Mouse (Mus musculus) limb, embryonic 12.5 days (tissue): Measurements from ENCODE around the gene Senp2. TPM values are rescaled to one million over a fixed set of nuclear protein-coding genes. Genes with fewer than 3 reads are reported as not detected.

Experiments used
- ATAC-seq: fragments of 200-750 bp; cut with Nextera tagmentation; 2 replicates; pipeline ENCODE4 v1.8.0; 2017; ENCODE audit warnings: low read depth, moderate TSS enrichment; ENCODE audit not compliant: insufficient number of reproducible peaks, insufficient read depth, low FRiP score, low TSS enrichment
- H3K27ac ChIP-seq: fragments of 300-500 bp; sonication (generic); 2 replicates; pipeline ENCODE4 v1.5.1; 2016; ENCODE audit warnings: mild to moderate bottlenecking, moderate library complexity
- H3K27me3 ChIP-seq: fragments of 300-500 bp; sonication (generic); 2 replicates; pipeline ENCODE4 v1.6.1; 2016; ENCODE audit warnings: mild to moderate bottlenecking, moderate library complexity
- H3K36me3 ChIP-seq: fragments of 300-500 bp; sonication (generic); 2 replicates; pipeline ENCODE4 v1.6.1; 2016; ENCODE audit warnings: mild to moderate bottlenecking, moderate library complexity
- H3K4me1 ChIP-seq: fragments of 300-500 bp; sonication (generic); replicated peaks from 2 replicates; pipeline ENCODE4 v1.6.1; 2016
- H3K4me2 ChIP-seq: fragments of 300-500 bp; sonication (generic); 2 replicates; pipeline ENCODE4 v1.6.1; 2016; ENCODE audit warnings: mild to moderate bottlenecking, moderate library complexity
- H3K4me3 ChIP-seq: fragments of 300-500 bp; sonication (generic); replicated peaks from 2 replicates; pipeline ENCODE4 v1.5.1; 2016; ENCODE audit warnings: mild to moderate bottlenecking
- H3K9ac ChIP-seq: fragments of 300-500 bp; sonication (generic); replicated peaks from 2 replicates; pipeline ENCODE4 v1.6.1; 2016; ENCODE audit warnings: mild to moderate bottlenecking, moderate library complexity
- H3K9me3 ChIP-seq: fragments of 300-500 bp; sonication (generic); 2 replicates; pipeline ENCODE4 v1.6.1; 2016; ENCODE audit warnings: mild to moderate bottlenecking, moderate library complexity
- WGBS: fragments of 180-500 bp; shearing (Covaris S2); methylation state at CpG from one replicate; pipeline ENCODE4 v1.1.7; 2016; 5-methylcytosine and 5-hydroxymethylcytosine counted together
- polyA plus RNA-seq: library from polyadenylated mRNA; unstranded; fragments of >200 nt; fragmentation: Nextera tagmentation; extraction: Ambion mirVana; gene quantifications from 2 replicates; pipeline ENCODE4 v1.2.1, GENCODE M21; 2016

Senp2 gene
- polyA plus RNA-seq, 1 experiment from 2014 or later: 62.9 TPM

DNA sequence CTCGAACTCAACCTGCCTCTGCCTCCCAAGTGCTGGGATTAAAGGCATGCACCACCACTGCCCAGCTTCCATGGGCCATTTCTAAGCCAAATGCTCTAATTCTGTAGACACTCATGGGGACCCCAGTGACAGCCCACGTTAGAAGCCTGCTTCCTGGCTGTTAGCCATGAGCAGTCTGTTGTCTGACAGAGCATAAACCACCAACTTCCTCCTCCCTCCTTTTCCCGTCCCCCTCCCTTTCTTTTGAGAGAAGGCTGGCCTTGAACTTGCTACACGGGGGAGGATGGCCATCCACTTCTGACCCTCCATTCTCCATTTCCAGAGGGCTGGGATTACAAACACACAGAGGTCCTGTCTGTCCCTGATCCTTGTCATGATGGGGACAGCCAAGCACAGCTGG is 53.0 kb downstream of the Senp2 start:
- 83% methylated on average over 4 of the region's 4 CpGs for WGBS
- no peak for ATAC-seq
- H3K4me1 ChIP-seq: no peaks in the 10 kb centered on the region

DNA sequence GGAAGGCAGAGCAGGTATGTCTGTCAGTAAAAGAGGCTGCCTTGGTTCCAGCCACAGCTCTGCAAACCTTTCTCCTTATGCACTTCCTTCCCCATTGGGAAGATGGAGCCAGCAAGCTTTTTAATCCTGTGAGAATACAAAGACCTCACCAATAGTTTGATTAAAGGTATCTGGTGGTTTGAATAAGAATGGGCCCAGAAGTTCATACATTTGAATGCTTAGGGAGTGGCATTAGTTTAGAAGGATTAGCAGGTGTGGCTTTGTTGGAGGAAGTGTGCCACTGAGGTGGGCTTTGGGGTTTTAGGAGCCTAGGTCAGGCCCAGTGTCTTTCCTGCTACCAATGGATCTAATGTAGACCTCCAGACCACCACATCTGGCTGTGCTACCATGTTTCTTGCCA is 56.3 kb downstream of the Senp2 start:
- H3K9ac ChIP-seq: no peak overlapping the region
- no peak for ATAC-seq
- H3K9me3 ChIP-seq: no peaks in the 10 kb centered on the region
- no peak overlapping the region for H3K4me2 ChIP-seq
- H3K27me3 ChIP-seq: no peaks in the 10 kb centered on the region
- no peaks in the 10 kb centered on the region for H3K4me1 ChIP-seq
- H3K36me3 ChIP-seq: peaks cover 99% of the 10 kb centered on the region
- no peak overlapping the region for H3K4me3 ChIP-seq
- no peak overlapping the region for H3K27ac ChIP-seq

More for the DNA sequence above, 53.0 kb downstream of the Senp2 start:
- Histone ChIP-seq H3K27ac (no peak overlapping the region), H3K4me3 (no peak overlapping the region), H3K9me3 (no peaks in the 10 kb centered on the region), H3K4me2 (no peak overlapping the region), H3K9ac (no peak overlapping the region), H3K27me3 (no peaks in the 10 kb centered on the region), H3K36me3 (peaks cover 94% of the 10 kb centered on the region)

DNA sequence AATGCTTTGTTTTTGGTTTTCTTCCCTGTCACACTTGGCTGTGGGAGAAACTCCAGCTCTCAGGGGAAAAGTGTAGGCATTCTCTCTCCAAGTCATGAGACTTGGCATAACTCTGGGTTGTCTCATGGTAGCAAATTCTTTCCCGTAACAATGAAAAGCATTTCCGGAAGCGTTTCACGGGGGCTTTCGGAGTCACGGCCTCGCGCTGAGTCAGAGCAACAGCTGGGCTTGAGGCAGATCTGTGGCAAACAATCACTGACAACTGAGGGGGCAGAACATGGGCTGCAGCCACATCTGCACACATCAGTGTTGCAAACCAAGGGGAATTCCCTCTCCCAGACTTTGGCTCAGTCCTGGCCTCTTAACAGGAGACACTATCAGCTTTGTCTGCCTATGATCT is 58.1 kb downstream of the Senp2 start:
- Histone ChIP-seq H3K4me2 (no peak overlapping the region), H3K27me3 (no peaks in the 10 kb centered on the region), H3K9ac (no peak overlapping the region), H3K4me3 (no peak overlapping the region), H3K27ac (no peak overlapping the region), H3K4me1 (no peaks in the 10 kb centered on the region), H3K9me3 (no peaks in the 10 kb centered on the region), H3K36me3 (peaks cover 100% of the 10 kb centered on the region)
- WGBS: 94% methylated on average over 8 of the region's 8 CpGs
- ATAC-seq: no peak

DNA sequence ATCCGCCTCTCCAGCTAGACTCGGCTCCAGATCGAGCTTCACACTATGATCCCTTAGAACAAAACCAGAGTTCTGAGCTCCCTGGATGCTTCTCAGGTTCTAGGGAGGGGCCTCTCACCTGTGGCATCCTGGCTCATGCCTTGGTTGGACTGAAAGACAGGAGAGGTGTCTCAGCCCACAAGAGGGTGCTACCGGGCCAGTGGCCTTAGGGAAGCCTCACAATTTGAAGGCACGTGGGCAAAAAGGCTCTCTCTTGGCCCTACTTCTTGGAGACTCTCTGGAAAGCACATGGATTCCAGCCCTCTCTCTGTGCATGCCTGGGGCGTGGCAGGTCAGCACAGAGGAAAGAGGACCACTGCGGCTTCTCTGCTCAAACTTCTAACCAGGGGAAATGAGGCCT is 62.1 kb downstream of the Senp2 start:
- Histone ChIP-seq H3K27me3 (no peaks in the 10 kb centered on the region), H3K4me2 (no peak overlapping the region), H3K36me3 (peaks cover 98% of the 10 kb centered on the region), H3K4me1 (no peaks in the 10 kb centered on the region), H3K9ac (no peak overlapping the region), H3K4me3 (no peak overlapping the region), H3K27ac (0 out of 2 replicates have a peak overlapping the region, but pooled peaks have one; percentile 4), H3K9me3 (no peaks in the 10 kb centered on the region)
- WGBS: 78% methylated on average over 7 of the region's 7 CpGs
- no peak for ATAC-seq

DNA sequence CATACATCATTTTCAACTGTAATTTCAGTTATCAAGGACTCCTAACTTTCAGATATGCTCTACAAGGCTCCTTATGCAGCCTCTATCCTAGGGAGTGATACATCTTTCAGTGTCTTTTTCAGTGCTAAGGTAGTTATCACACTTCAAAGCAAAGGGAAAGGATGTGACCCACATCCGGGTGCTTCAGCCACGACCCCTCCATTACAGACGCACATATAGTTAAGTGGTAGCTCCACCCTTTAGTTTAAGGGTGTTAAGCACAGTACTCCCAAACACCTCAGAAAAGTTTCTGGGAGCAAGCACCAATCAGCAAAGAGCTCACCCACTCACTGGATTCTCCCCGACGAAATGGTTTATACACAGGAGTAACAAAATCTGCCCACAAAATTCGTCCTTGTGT is 65.8 kb downstream of the Senp2 start:
- H3K9me3 ChIP-seq: no peaks in the 10 kb centered on the region
- H3K4me1 ChIP-seq: no peaks in the 10 kb centered on the region
- H3K4me2 ChIP-seq: no peak overlapping the region
- H3K4me3 ChIP-seq: no peak overlapping the region
- WGBS: 75% methylated on average over 6 of the region's 6 CpGs
- H3K27ac ChIP-seq: no peak overlapping the region
- H3K36me3 ChIP-seq: peaks cover 98% of the 10 kb centered on the region
- no peak overlapping the region for H3K9ac ChIP-seq
- H3K27me3 ChIP-seq: no peaks in the 10 kb centered on the region
- no peak for ATAC-seq

DNA sequence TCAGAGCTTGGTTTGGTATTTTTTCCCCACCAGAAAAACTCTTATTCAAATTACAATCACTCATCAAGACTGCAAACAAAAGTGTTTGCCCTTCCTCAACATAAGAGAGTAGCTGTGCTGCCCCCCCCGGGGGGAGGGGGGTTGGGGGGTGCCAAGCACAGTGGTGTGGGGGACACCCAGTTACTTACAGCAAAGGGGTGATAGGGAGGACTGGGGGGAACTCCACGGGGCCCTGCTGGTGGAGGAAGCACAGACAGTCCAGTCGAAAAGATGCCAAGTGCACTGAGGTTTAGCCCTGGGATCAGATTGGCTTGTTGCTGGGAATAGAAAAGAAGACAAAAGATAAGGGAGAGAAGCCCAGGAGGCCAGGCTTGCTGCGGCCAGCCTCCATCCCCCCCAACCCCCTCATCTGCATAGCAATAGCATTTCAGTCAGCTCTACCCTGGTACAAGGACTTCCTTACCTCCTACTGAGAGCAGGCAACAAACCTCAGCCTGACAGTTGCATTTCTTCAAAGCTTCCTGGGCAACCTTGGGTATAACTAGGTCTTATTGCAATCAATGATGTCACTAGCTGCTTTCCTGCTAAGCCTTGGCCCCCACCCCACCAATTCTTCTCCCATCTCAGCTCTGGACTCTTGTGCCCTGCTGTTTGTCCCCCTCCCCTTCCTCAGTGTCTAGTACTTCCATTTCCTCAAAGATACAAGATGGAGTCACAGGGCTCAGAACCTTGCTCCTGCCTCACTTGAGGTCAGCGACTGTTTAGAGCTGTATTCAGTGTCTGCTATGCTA is 66.7 kb downstream of the Senp2 start:
- Histone ChIP-seq H3K4me2 (no peak overlapping the region), H3K27ac (no peak overlapping the region), H3K4me3 (no peak overlapping the region), H3K27me3 (no peaks in the 10 kb centered on the region), H3K36me3 (peaks cover 98% of the 10 kb centered on the region), H3K9ac (no peak overlapping the region), H3K9me3 (no peaks in the 10 kb centered on the region), H3K4me1 (no peaks in the 10 kb centered on the region)
- no peak for ATAC-seq
- WGBS: 38% methylated on average over 5 of the region's 5 CpGs

DNA sequence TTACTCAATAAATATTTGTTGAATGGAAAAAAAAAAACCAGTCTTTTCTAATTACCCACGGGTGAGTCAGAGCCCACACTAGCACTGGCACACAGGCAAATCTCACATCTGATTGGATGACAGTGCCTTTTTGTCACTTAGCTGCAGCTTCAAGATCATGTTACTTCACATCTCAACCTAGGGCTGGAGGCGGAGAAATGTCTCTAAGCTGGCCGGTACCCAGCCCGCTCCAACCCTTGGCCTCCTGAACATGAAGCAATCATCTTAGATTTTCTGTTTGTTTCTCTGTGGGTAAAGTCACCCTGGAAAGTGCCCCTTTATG is 67.3 kb downstream of the Senp2 start:
- no peaks in the 10 kb centered on the region for H3K27me3 ChIP-seq
- no peaks in the 10 kb centered on the region for H3K9me3 ChIP-seq
- H3K36me3 ChIP-seq: peaks cover 98% of the 10 kb centered on the region
- H3K4me2 ChIP-seq: no peak overlapping the region
- H3K27ac ChIP-seq: no peak overlapping the region
- no peak overlapping the region for H3K9ac ChIP-seq
- ATAC-seq: no peak
- no peak overlapping the region for H3K4me3 ChIP-seq
- WGBS: 64% methylated on average over 4 of the region's 4 CpGs
- no peaks in the 10 kb centered on the region for H3K4me1 ChIP-seq

DNA sequence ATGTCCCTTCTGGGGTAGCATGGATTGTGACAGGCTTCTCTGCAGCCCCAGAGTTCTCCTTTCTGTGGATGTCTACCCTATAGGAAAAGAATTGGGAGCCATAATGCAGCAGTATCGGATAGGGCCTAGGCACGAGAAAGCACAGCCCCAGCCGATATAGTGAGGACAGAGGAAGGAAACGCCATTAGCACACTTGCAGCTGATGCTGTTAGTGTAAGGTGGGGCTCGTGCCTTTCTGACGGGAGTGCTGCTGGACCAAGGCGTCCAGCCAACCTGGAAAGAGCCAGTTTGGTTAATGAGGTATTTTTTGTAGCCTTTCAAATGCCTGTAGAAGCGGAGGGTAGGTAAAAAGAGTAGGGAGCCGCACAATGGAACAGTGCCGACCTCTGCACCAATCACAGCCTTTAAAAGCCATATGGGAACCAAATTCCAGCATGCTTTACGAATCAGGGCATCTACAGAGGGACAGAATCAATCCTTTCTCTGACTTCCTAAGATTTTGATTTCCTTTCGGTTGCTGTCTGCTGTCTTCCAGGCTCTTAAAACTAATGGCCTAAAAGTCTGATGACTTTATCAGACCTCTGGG is 70.9 kb downstream of the Senp2 start:
- 82% methylated on average over 12 of the region's 12 CpGs for WGBS
- no peak overlapping the region for H3K9ac ChIP-seq
- no peak overlapping the region for H3K4me2 ChIP-seq
- H3K27ac ChIP-seq: 0 out of 2 replicates have a peak overlapping the region, but pooled peaks have one; percentile 1
- H3K27me3 ChIP-seq: no peaks in the 10 kb centered on the region
- peaks cover 90% of the 10 kb centered on the region for H3K36me3 ChIP-seq
- H3K9me3 ChIP-seq: no peaks in the 10 kb centered on the region
- H3K4me3 ChIP-seq: no peak overlapping the region
- ATAC-seq: no peak
- no peaks in the 10 kb centered on the region for H3K4me1 ChIP-seq

DNA sequence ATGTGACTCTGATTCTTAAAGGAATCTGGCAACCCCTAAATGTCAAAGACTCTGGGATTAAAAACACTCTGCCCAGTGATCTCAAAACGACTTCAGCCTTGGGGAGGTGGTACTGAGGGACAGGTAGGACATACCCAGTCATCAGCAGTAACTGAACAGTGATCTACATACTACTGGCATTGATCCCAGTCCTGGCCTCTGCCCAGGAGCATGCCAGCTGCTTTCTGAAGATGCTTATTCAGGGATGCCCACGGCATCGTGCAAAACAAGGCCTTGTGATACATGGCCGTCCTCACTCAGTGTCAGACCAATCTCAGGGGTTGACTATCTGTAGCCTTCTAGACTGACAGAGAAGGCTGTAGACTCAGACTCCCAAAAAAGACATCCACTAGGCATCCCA is 76.1 kb downstream of the Senp2 start:
- Histone ChIP-seq H3K4me1 (no peaks in the 10 kb centered on the region), H3K36me3 (peaks cover 70% of the 10 kb centered on the region), H3K4me3 (no peak overlapping the region), H3K27me3 (no peaks in the 10 kb centered on the region), H3K27ac (no peak overlapping the region), H3K4me2 (no peak overlapping the region), H3K9ac (no peak overlapping the region), H3K9me3 (no peaks in the 10 kb centered on the region)
- 91% methylated on average over 4 of the region's 4 CpGs for WGBS
- ATAC-seq: no peak

DNA sequence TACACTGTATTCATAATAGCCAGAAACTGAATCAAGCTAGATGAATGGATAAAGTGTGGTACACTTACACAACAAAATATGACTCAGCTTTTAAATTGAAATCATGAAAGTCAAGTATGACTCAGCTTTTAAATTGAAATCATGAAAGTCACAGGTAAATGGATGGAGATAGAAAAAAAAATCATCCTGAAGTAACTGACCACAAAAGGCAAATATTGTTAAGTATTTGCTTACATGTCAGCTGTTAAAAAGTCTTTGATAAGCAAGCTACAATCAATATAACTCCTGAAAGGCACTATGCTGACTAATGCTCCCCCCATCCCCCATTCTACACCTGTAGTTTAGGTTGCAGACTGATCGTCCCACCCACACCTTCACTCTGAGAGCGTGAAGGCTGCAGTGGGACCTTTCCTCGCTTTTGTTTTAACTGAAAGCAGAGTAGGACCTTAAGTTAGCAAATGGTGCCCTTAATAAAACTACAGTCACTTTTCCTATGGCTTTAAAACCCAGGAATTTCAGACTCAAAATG is 82.0 kb downstream of the Senp2 start:
- Histone ChIP-seq H3K4me2 (no peak overlapping the region), H3K27me3 (no peaks in the 10 kb centered on the region), H3K9me3 (no peaks in the 10 kb centered on the region), H3K9ac (no peak overlapping the region), H3K4me1 (no peaks in the 10 kb centered on the region), H3K4me3 (no peak overlapping the region), H3K36me3 (peaks cover 34% of the 10 kb centered on the region), H3K27ac (no peak overlapping the region)
- 80% methylated on average over 3 of the region's 3 CpGs for WGBS
- ATAC-seq: no peak

DNA sequence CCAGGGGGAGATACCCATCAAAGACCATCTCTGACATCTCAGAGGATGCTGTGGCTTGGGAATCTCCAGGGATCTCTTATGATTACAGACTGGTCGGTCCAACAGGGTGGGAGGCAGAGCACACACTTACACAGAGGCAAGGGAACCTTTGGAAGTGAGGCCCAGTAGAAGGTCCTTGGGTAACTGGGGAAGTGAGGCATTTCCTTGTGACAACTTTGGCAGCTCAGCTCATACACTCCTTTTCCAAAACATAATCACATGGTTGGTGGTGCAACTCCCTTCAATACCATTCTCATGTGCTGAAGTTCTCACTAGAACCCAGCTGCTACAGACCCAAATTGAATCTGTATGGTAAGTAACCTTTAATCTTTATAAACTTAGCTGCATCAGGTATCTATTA is 86.5 kb downstream of the Senp2 start:
- Histone ChIP-seq H3K27me3 (no peaks in the 10 kb centered on the region), H3K9ac (no peak overlapping the region), H3K27ac (no peak overlapping the region), H3K36me3 (peaks cover 22% of the 10 kb centered on the region), H3K4me2 (no peak overlapping the region), H3K4me3 (no peak overlapping the region), H3K9me3 (no peaks in the 10 kb centered on the region), H3K4me1 (no peaks in the 10 kb centered on the region)
- 96% methylated on average over 1 of the region's 1 CpGs for WGBS
- no peak for ATAC-seq

DNA sequence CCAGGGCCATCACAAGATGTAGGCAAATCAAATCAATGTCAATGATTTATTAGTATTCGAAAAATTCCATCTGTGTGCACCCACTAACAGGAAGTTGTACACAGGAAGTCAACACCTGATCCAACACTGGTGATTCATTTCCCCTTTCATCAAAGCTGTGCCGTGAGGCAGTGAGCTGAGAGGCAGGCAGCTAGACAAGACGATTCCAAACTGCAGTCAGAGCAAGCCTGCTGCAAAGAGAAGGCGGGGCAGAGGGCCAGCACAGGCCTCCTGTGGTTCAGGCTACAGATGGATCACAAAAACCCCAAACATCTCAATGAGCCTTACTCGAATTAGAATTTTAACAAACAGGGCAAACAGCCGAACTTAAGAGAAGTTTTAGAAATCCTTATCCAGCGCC is 88.4 kb downstream of the Senp2 start:
- ATAC-seq: no peak
- 58% methylated on average over 7 of the region's 7 CpGs for WGBS
- Histone ChIP-seq H3K9ac (no peak overlapping the region), H3K36me3 (peaks cover 32% of the 10 kb centered on the region), H3K4me2 (no peak overlapping the region), H3K4me1 (no peaks in the 10 kb centered on the region), H3K4me3 (no peak overlapping the region), H3K9me3 (no peaks in the 10 kb centered on the region), H3K27ac (0 out of 2 replicates have a peak overlapping the region, but pooled peaks have one; percentile 32), H3K27me3 (no peaks in the 10 kb centered on the region)
